Mouse (Mus musculus): ENCODE measurements around the gene Ift122.

DNA sequence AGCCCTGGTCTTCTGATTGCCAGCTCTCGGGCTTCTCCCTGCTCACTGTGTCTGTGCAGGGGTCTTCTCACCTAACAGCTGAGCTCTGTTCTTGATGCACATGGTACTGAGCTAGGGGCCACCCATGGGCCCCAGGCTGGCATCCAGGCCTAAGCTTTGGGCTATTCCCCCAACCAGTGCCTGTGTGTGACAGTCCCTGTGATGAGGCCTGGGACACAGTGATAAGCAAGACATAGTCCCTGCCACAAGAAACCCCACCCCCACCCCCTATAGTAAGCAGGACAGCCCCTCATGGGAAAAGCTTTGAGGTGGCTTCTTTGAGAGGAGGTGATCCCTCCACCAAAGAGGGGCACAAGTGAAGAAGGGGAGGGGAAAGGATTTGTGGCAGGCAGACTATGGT, 65.3 kb downstream of the Ift122 start:
- TF ChIP-seq USF1 (IDR thresholded peaks at IDR 0.05; ENCODE audit: low read depth), result no peak
- no peak for TF ChIP-seq POLR2A (IDR thresholded peaks at IDR 0.05; ENCODE audit: insufficient read length, low read depth)
- no peak for TF ChIP-seq MAX (IDR thresholded peaks at IDR 0.05; ENCODE audit: low read depth)
- TF ChIP-seq TCF12 (IDR thresholded peaks at IDR 0.05; ENCODE audit: insufficient read depth, poor library complexity, severe bottlenecking), result no peak
- no peak for TF ChIP-seq TCF3 (IDR thresholded peaks at IDR 0.05; ENCODE audit: insufficient read length, low read depth)
- TF ChIP-seq SRF (IDR thresholded peaks at IDR 0.05; ENCODE audit: control insufficient read depth, insufficient read length, low read depth), result no peak
- no peak for TF ChIP-seq E2F4 (IDR thresholded peaks at IDR 0.05; ENCODE audit: insufficient read depth)

Data from myocyte (in vitro differentiated cells).